Mouse (Mus musculus) stomach, embryonic 14.5 days (tissue): ENCODE measurements around the gene Cdc25a. TPM values are rescaled to one million over a fixed set of nuclear protein-coding genes. Genes with fewer than 3 reads are reported as not detected.
A peak's percentile ranks its signal among the peaks of the same experiment; 100 is the strongest.

ENCODE experiments used
- ATAC-seq: fragments of 200-750 bp; cut with Nextera tagmentation; 2 replicates; pipeline ENCODE4 v1.8.0; 2017; ENCODE audit warnings: low read depth, moderate TSS enrichment; ENCODE audit not compliant: insufficient number of reproducible peaks, insufficient read depth, low FRiP score
- H3K27ac ChIP-seq: fragments of 300-500 bp; sonication (generic); 2 replicates; pipeline ENCODE4 v1.5.1; 2014; ENCODE audit warnings: mild to moderate bottlenecking, low read length, moderate library complexity, mixed read lengths
- H3K27me3 ChIP-seq: fragments of 300-500 bp; sonication (generic); 2 replicates; pipeline ENCODE4 v1.6.1; 2014; ENCODE audit warnings: low read length, control low read depth, mixed read lengths; ENCODE audit not compliant: control insufficient read depth, insufficient read depth
- H3K36me3 ChIP-seq: fragments of 300-500 bp; sonication (generic); 2 replicates; pipeline ENCODE4 v1.6.1; 2014; ENCODE audit warnings: mild to moderate bottlenecking, control low read depth, low read length, moderate library complexity, mixed read lengths; ENCODE audit not compliant: control insufficient read depth, insufficient read depth
- H3K4me1 ChIP-seq: fragments of 300-500 bp; sonication (generic); 2 replicates; pipeline ENCODE4 v1.6.1; 2014; ENCODE audit warnings: low read length, control low read depth, mixed read lengths; ENCODE audit not compliant: control insufficient read depth, insufficient read depth
- H3K4me2 ChIP-seq: fragments of 300-500 bp; sonication (generic); replicated peaks from 2 replicates; pipeline ENCODE4 v1.6.1; 2014; ENCODE audit warnings: low read depth, low read length, control low read depth
- H3K4me3 ChIP-seq: fragments of 300-500 bp; sonication (generic); 2 replicates; pipeline ENCODE4 v1.5.1; 2014; ENCODE audit warnings: low read depth, low read length, control low read depth
- H3K9ac ChIP-seq: fragments of 300-500 bp; sonication (generic); replicated peaks from 2 replicates; pipeline ENCODE4 v1.6.1; 2014; ENCODE audit warnings: low read depth, mild to moderate bottlenecking, control low read depth, low read length, moderate library complexity, mixed read lengths
- H3K9me3 ChIP-seq: fragments of 300-500 bp; sonication (generic); 2 replicates; pipeline ENCODE4 v1.6.1; 2016; ENCODE audit warnings: low read depth, low read length, control low read depth; ENCODE audit not compliant: control insufficient read depth
- WGBS: fragments of 180-500 bp; shearing (Covaris S2); extraction: QIAGEN DNeasy Blood & Tissue Kit; methylation state at CpG from one replicate; pipeline ENCODE4 v1.1.7; 2014; 5-methylcytosine and 5-hydroxymethylcytosine counted together
- polyA plus RNA-seq: library from polyadenylated mRNA; unstranded; fragments of >200 nt; fragmentation: Nextera tagmentation; extraction: Ambion mirVana; gene quantifications from 2 replicates; pipeline ENCODE4 v1.2.1, GENCODE M21; 2014

Cdc25a gene
- polyA plus RNA-seq, 1 experiment from 2014 or later: 25.2 TPM

DNA sequence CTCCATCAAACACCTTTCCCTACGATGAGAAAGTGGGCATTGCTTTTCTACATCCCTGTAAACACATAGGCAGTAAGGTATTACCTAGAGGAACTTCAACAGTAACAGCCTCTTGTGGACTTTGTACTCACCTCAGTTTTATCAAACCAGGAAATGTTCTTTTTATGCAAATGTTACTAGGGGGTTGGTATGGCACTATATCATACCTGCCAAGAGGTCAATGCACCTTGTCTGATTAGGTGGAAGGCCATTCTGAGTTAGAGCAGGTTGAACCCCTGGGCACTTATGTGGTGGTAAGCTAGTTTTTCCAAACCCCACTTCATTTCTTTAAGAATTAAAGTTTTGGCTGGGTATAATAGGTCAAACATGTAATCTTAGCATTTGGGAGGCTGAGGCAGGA is 3.9 kb downstream of the Cdc25a start:
- H3K4me2 ChIP-seq: no peak overlapping the region
- H3K27me3 ChIP-seq: no peaks in the 10 kb centered on the region
- ATAC-seq: no peak
- WGBS: 78% methylated on average over 1 of the region's 1 CpGs
- no peak overlapping the region for H3K4me3 ChIP-seq
- H3K9ac ChIP-seq: no peak overlapping the region
- H3K27ac ChIP-seq: no peak overlapping the region
- H3K9me3 ChIP-seq: no peaks in the 10 kb centered on the region
- 0 out of 2 replicates have a peak, but pooled peaks cover 7% of the 10 kb centered on the region for H3K4me1 ChIP-seq
- peaks cover 58% of the 10 kb centered on the region for H3K36me3 ChIP-seq

- H3K36me3 ChIP-seq: peaks cover 94% of the 10 kb centered on the region
These were observed 10.9 kb downstream of the Cdc25a start for GRCm38 (mm10) chr9:109886259-109886658.

DNA sequence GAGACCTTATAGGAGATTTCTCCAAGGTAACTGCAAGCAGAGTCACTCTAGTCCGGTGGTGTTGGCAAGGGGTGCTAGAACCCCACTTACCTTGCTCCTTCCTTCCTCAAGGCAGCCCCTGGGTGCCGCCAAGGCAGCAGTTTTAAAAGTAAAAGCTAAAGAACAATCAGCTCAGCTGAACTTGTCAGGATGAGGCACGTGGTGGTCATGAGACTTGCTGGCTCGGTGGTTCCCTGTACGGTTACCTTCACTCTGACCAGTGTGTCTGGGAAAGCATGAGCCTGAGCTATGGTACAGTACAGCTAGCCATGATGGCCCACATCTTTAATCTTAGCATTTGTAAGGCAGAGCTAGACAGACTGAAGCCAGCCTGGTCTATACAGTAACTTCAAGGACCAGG is 11.9 kb downstream of the Cdc25a start:
- no peaks in the 10 kb centered on the region for H3K9me3 ChIP-seq
- no peak overlapping the region for H3K27ac ChIP-seq

More at GRCm38 (mm10) chr9:109886259-109886658, 10.9 kb downstream of the Cdc25a start:
- ATAC-seq: no peak
- Histone ChIP-seq H3K27me3 (no peaks in the 10 kb centered on the region), H3K4me2 (no peak overlapping the region), H3K4me1 (no peaks in the 10 kb centered on the region), H3K4me3 (no peak overlapping the region), H3K9ac (no peak overlapping the region), H3K27ac (no peak overlapping the region), H3K9me3 (no peaks in the 10 kb centered on the region)
- WGBS: 86% methylated on average over 4 of the region's 4 CpGs

GRCm38 (mm10) chr9:109891501-109891900 is 16.1 kb downstream of the Cdc25a start:
- Histone ChIP-seq H3K4me1 (no peaks in the 10 kb centered on the region; the same call in 1 of the 2 replicates), H3K9me3 (no peaks in the 10 kb centered on the region), H3K4me2 (no peak overlapping the region), H3K27ac (no peak overlapping the region), H3K9ac (no peak overlapping the region), H3K4me3 (no peak overlapping the region), H3K36me3 (peaks cover 82% of the 10 kb centered on the region), H3K27me3 (no peaks in the 10 kb centered on the region)
- ATAC-seq: no peak
- WGBS: 92% methylated on average over 8 of the region's 8 CpGs

More for the DNA sequence above, 11.9 kb downstream of the Cdc25a start:
- H3K4me2 ChIP-seq: no peak overlapping the region
- no peaks in the 10 kb centered on the region for H3K4me1 ChIP-seq
- H3K27me3 ChIP-seq: no peaks in the 10 kb centered on the region
- 93% methylated on average over 5 of the region's 5 CpGs for WGBS
- ATAC-seq: no peak
- no peak overlapping the region for H3K9ac ChIP-seq
- H3K36me3 ChIP-seq: peaks cover 96% of the 10 kb centered on the region
- H3K4me3 ChIP-seq: no peak overlapping the region

- Histone ChIP-seq H3K9ac (no peak overlapping the region), H3K36me3 (peaks cover 73% of the 10 kb centered on the region), H3K27me3 (no peaks in the 10 kb centered on the region), H3K4me3 (no peak overlapping the region), H3K27ac (no peak overlapping the region), H3K4me2 (no peak overlapping the region), H3K4me1 (no peaks in the 10 kb centered on the region; the same call in 1 of the 2 replicates), H3K9me3 (no peaks in the 10 kb centered on the region)
- WGBS: 56% methylated on average over 5 of the region's 5 CpGs
- ATAC-seq: no peak
These were observed 17.4 kb downstream of the Cdc25a start for GRCm38 (mm10) chr9:109892651-109893250.

DNA sequence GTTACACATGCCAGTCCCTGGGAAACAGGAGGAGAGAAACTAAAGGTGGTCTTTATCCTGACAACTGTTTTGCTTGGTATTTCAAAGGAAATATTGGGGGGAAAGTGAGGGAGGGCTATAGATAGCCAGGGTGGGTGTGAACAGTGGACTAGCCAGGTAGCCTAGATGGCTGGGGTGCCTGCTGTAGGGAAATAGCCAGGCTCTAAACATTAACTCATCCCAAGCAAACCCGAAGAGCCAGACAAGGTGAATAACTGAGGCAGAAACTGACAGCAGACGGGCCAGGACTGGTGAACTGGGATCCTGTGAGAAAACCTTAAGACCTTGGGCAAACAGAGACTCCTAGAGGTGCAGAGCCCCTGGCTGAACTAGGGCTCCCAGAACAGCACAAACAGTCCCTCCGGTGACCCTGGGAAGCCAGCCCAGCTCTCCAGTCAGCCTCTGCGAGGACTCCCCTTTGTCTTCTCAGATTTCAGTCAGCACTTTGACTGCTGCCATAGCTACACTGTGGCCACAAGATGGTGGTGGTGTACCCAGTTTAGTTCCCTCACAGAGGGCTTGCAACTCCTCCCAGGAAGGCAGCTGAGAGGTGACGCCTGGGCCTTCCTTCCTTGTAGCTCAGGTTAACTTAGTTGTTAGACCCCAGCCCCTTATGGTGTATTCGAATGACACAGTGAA is 19.2 kb downstream of the Cdc25a start:
- peaks cover 55% of the 10 kb centered on the region for H3K36me3 ChIP-seq
- peaks cover 1% of the 10 kb centered on the region; the same call in 1 of the 2 replicates for H3K4me1 ChIP-seq
- peak; percentile 73 for ATAC-seq
- no peaks in the 10 kb centered on the region for H3K9me3 ChIP-seq
- H3K9ac ChIP-seq: no peak overlapping the region
- WGBS: 19% methylated on average over 6 of the region's 6 CpGs
- peak overlapping the region; percentile 10; the same call in 1 of the 2 replicates for H3K27ac ChIP-seq
- no peak overlapping the region for H3K4me2 ChIP-seq
- H3K4me3 ChIP-seq: no peak overlapping the region
- no peaks in the 10 kb centered on the region for H3K27me3 ChIP-seq

GRCm38 (mm10) chr9:109895593-109895992 is 20.2 kb downstream of the Cdc25a start:
- ATAC-seq: no peak
- no peaks in the 10 kb centered on the region for H3K27me3 ChIP-seq
- H3K4me2 ChIP-seq: no peak overlapping the region
- no peak overlapping the region for H3K4me3 ChIP-seq
- H3K27ac ChIP-seq: no peak overlapping the region
- H3K9me3 ChIP-seq: no peaks in the 10 kb centered on the region
- no peak overlapping the region for H3K9ac ChIP-seq
- peaks cover 45% of the 10 kb centered on the region for H3K36me3 ChIP-seq
- 76% methylated on average over 6 of the region's 6 CpGs for WGBS
- peaks cover 3% of the 10 kb centered on the region; the same call in 1 of the 2 replicates for H3K4me1 ChIP-seq

DNA sequence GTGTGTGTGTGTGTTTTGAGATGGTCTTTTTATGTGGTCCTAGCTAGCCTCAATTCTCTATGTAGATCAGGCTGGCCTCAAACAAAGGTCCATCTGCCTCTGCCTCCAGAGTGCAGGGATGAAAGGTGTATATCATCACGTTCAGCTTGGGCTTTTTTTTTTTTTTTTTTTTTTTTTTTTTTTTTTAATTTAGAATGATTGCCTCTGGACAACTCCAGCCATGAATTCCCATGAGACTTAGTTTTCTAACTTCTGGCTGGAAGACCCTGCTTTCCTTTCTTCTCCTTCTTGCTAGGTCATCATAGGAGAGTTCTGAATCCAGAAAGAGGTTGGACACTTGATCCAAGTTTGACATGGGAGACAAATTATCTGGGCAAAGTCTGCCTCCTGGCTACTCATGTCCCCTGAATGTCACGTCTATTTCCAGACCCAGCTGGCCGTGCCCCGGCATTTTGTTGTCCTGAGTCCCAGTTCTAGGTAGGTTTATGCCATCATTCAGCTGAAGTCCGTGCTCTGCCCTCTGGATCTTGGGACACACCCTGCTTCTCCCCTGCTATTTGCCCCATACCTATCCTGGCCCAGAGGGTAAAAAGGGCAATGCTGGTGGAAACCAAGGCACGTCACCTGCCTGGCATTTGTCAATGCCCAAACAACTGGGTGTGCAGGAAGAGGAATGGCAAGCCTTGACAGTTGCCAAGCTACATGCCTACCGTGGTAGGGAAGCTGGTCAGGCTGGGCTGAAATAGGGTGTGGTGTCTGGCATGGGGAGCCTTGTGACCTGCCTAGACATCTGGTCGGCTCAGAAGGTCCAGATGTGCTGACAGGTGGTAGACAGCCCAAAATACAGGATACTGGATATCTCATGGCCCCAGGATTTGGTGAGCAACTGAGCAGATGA is 21.1 kb downstream of the Cdc25a start:
- ATAC-seq: no peak
- no peaks in the 10 kb centered on the region for H3K9me3 ChIP-seq
- no peaks in the 10 kb centered on the region for H3K27me3 ChIP-seq
- 75% methylated on average over 8 of the region's 8 CpGs for WGBS
- H3K4me1 ChIP-seq: peaks cover 3% of the 10 kb centered on the region; the same call in 1 of the 2 replicates
- H3K36me3 ChIP-seq: peaks cover 36% of the 10 kb centered on the region
- no peak overlapping the region for H3K4me3 ChIP-seq
- H3K9ac ChIP-seq: no peak overlapping the region
- H3K27ac ChIP-seq: no peak overlapping the region
- H3K4me2 ChIP-seq: no peak overlapping the region
